In the genomic region with DNA sequence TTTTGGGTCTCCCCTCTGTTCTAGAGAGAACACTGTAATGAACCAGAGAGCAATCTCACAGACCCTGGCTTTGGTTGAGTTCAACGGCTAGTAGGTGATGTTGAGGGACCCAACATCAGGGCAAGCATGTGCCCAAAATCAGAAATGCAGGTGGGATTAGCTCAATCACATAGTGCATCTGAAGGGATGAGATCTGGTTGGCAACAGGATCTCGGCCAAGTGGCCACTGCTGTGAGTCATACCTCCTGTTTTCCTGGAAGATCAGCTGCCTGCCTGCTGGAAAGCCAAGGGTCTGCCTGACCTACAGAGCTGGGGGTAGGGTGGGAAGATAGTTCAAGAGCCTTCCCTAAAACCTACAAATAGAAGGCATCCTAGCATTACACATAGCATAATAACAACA, we compare ENCODE assay signal across 20 mouse cellular contexts.
A peak's percentile ranks its signal among the peaks of the same experiment; 100 is the strongest.
DNase-seq lines count a peak whose midpoint lies in the region; ATAC-seq lines count a peak whose summit lies in the region.
"Had no signal": no experiment of that assay in that cellular context is flagged by ENCODE, and none has a peak within 500 bp of the region (broad histone marks: within the 10 kb centered on the region; RNA-seq: fewer than 3 reads in every experiment).

No protein-coding gene starts in this region.

- ATAC-seq in megakaryocyte, adult 5-6 weeks (ENCODE audit: poor library complexity, severe bottlenecking): no peak
- ATAC-seq: activated CD4-positive, CD25-positive, alpha-beta regulatory T cell, adult 4 months; CD4-positive, CD25-positive, alpha-beta regulatory T cell, adult 4 months; forebrain, embryonic 13.5 days; forebrain, embryonic 15.5 days; forebrain, postnatal 0 days; Patski had no signal

- DNase-seq in 3T3-L1 (ENCODE audit: low read depth, low spot score) (peak; percentile 26), MN1 (ENCODE audit: low spot score) (peak; percentile 38)
- DNase-seq in fibroblast of lung, adult 2 months (ENCODE audit: low read depth): peak; percentile 7
- no peak for DNase-seq in spleen, postnatal 10 days (ENCODE audit: low spot score in 2 of 2)
- DNase-seq: adrenal gland, adult 8-10 months; adrenal gland, postnatal 14 days; adrenal gland, postnatal 36 days; B cell, adult 2 months; cerebellum, adult 11-12 months; cerebellum, adult 2 months; cerebellum, adult 9-10 months; cerebellum, postnatal 10 days; cerebellum, postnatal 25 days; forebrain, postnatal 0 days had no signal

Comparison
In these comparisons a context has a peak if more than half of its experiments do, and no peak if none do; other contexts are left out.
1. DNase-seq: peak in 3T3-L1 (single experiment), MN1 (single experiment) and fibroblast of lung, adult 2 months (single experiment); none in spleen, postnatal 10 days (0 of 2).